Mouse (Mus musculus): Measurements from ENCODE around the gene Tbk1.

The Tbk1 gene

GRCm38 (mm10) chr10:121587371-121587840, 819 bp upstream of the Tbk1 start:
- no peak for DNase-seq (ENCODE audit: low spot score)

DNA sequence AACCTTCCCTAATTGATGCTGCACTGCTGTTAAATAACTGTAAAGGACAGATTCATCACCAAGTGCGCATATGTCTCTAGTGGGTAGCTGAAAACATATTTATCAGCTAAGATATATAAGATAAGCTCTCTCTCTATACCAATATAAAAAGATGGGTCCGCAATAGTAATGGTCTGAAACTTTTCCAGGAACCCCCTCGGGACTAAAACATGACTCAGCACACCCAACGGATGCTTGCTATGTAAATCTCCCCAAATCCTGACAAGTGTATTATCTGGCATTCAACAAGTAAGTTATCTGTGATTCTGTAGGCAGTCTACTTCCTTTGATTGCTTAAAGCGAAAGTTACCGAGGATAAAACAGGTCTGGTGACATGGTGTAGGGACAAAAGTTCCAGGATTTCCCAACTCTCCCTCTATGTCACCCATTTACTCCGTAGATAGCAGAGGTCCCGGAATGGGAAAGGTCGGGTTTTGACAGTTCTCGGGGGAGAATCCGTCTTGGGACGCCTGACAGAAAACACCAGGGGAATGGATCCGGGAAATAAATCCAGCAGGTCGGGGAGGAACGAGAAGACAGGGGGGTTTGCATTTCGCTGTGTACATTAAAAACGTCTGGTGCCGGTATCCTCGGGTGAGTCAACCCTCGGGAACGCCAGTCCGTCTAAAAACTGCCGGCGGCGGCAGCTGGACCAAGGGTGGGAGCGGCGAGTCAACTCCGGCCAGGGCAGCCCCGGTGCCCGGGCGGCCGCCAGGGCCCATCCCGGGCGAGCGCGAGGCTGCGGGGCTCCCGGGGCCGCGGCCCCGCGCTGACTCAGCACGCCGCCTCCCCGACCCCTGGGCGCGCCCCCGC, 570 bp downstream of the Tbk1 start:
- no peak for DNase-seq (ENCODE audit: low spot score)

DNA sequence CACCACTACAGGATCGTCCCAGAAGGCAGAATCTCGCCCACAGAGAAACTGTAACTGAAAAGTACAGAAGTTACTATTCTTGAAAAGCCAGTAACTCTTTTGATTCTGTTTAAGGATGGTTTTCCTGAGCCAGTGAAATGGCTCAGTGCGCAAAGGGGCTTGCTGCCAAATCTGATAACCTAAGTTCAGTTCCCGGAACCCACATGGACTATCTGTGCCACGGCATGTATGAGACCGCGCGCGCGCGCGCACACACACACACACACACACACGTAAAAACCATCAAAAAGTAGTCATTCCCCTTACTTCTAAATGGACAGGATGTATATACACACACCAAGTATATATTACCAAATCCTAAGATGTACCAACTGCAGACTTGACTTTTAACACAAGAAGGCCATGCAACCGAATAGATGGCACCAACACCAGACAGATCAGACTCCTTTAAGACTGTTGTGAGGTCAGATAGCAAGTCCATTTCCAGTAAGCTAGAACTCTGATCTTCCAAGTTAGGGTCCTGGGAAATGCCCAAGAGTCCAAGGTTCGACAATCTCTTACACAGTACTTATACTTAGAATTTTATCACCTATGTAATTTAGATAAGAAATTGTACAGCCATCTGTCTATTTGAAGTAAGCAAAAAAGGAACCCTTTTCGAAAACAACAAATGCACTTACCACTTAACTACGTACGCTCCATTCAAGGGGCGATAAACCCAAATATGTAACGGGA, 1.4 kb downstream of the Tbk1 start:
- DNase-seq (ENCODE audit: low spot score), result no peak

DNA sequence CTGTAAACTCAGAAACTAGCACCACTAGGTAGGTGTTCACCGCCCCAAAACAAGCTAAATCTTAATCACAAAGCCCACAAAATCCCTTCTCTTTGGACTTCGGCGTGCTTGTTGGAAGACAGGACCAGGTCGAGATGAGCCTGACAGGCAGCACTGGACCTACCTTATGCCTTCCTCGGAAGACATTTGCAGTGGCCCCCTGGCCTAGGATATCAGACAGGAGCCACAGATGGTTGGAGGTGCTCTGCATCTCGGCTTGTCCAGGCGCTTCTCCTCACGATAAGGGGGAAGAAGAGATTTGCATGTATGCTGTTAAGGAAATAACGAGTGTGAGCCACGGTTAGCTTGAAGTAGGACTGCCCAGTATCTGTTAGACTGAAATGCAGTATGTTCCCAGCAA, 2.6 kb downstream of the Tbk1 start:
- no peak for DNase-seq (ENCODE audit: low spot score)

DNA sequence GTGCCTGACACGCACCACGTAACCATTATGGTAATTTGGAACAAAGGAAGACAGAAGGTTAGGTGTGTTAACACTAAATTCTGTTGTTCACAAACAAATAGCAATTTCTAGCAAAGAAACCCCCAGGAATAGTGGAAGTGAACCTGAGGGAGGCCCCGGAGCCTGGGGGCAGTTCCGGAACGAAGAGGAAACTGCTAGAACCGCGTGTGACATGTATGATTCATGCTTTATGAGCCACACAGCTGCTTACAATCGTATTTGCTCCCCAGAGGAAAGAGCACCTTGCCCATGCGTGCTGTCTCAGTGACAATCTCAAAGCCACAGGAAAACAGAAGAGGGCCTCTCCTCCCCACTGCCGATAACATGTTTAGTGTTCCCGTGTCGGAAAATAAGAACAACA, 3.6 kb downstream of the Tbk1 start:
- DNase-seq (ENCODE audit: low spot score), result no peak

GRCm38 (mm10) chr10:121582287-121582686, 4.3 kb downstream of the Tbk1 start:
- no peak for DNase-seq (ENCODE audit: low spot score)

DNA sequence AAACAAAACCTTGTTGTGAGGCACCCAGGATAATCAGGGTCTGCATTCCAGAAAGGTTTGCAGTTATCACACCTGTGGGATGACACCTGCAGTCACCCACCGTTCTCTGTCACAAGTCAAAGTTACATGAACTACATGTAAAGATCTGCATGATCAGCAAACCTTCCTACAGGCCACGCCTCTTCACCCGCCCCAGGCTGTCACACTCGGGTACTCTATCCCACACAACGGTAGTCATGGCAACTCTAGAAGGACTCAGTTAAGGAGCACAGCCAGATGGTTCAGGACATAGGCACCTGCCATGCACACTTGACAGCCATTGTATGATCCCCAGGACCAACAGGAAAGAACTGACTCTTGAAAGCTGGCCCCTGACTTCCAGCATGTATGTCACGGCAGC, 5.2 kb downstream of the Tbk1 start:
- DNase-seq (ENCODE audit: low spot score), result no peak

GRCm38 (mm10) chr10:121580381-121580780, 6.2 kb downstream of the Tbk1 start:
- no peak for DNase-seq (ENCODE audit: low spot score)

GRCm38 (mm10) chr10:121576372-121576771, 10.2 kb downstream of the Tbk1 start:
- no peak for DNase-seq (ENCODE audit: low spot score)

DNA sequence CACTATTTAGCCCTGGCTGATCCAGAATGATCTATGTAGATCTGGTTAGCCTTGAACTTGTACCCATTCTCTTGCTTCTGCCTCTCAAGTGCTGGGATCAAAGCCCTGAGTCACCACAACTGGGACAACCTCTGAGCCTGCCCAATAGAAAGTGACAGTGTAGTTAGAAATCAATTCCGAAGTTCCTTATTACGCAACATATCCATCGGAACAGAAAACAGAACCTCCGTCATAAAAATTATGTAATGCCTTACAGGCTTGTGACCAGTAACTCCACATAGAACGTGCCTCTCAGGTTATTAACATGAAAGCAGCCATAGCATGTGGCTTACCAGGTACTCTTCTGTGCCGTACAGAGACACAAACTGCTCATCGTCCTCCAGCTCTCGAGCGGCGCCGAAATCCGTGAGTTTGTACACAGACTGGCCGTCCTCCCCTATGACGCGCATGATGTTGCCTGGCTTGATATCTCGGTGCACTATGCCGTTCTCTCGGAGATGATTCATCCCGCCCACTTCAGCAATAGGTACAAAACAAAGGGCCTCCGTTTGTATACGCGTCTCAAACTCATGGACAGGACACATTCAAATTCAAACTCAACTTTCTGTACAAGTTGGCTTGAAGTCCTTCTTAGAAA, 15.0 kb downstream of the Tbk1 start:
- DNase-seq (ENCODE audit: low spot score), result no peak

GRCm38 (mm10) chr10:121571031-121571430, 15.6 kb downstream of the Tbk1 start:
- DNase-seq (ENCODE audit: low spot score), result no peak

GRCm38 (mm10) chr10:121569796-121570195, 16.8 kb downstream of the Tbk1 start:
- no peak for DNase-seq (ENCODE audit: low spot score)

GRCm38 (mm10) chr10:121569001-121569589, 17.5 kb downstream of the Tbk1 start:
- DNase-seq (ENCODE audit: low spot score), result no peak

GRCm38 (mm10) chr10:121568534-121568933, 18.1 kb downstream of the Tbk1 start:
- no peak for DNase-seq (ENCODE audit: low spot score)

DNA sequence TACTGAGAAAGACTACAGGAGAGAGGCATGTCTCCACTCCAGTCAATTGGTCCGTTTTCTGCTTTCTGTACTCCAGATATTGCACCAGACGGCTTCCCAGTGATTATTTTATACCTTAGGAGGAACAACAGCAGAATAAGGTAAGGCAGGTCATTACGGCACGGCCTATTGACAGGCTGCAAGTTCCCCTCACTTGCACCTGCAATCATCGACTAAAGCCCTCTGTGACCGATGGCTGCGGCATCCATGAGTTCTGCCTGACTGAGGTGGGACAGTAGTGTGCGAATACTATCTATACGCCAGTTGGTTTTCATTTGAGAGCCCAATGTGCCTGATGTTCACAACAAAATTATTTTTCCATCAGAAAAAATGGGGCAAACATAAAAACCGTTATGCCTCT, 18.6 kb downstream of the Tbk1 start:
- DNase-seq (ENCODE audit: low spot score), result no peak

- DNase-seq (ENCODE audit: low spot score), result no peak
These were observed 22.1 kb downstream of the Tbk1 start for GRCm38 (mm10) chr10:121564447-121564846.

DNA sequence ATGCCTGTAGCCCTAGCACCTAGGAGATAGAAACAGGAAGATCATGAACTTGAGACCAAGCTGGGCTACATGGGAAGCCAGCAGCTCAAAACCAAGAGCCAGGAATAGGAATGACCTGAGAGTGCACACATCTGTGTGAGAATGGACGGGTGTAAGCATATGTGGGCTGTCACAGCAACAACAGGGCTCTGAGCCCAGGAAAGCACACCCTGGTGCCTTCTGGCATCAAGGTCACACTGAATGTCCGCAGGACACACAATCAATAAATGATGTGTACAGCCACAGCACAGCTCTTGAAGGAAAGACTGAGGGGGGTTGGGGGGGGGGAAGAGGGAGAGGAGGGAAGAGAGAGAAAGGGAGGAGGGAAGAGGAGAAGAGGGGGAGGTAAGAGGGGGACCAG, 28.4 kb downstream of the Tbk1 start:
- no peak for DNase-seq (ENCODE audit: low spot score)

DNA sequence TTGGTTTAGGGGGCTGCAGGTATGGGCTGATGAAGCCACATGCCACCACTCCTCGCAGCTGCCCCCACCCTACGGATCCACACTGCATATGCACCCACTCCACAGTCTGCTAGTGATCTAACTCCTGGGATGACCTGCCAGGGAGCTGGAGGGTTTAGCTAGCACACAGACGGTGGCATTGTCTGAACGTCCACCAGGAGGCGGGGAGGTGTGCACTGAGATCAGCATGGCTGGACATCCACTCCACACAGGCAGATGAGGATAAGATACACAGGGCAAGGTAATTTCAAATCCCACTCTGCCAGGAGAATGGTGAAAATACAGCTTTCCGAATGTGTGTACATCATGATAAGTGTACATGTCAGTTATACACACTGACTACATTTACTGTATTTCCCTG, 30.3 kb downstream of the Tbk1 start:
- no peak for DNase-seq (ENCODE audit: low spot score)

- no peak for DNase-seq (ENCODE audit: low spot score)
These were observed 36.3 kb downstream of the Tbk1 start for GRCm38 (mm10) chr10:121550334-121550733.

- no peak for DNase-seq (ENCODE audit: low spot score)
These were observed 36.9 kb downstream of the Tbk1 start for GRCm38 (mm10) chr10:121549670-121550069.

DNA sequence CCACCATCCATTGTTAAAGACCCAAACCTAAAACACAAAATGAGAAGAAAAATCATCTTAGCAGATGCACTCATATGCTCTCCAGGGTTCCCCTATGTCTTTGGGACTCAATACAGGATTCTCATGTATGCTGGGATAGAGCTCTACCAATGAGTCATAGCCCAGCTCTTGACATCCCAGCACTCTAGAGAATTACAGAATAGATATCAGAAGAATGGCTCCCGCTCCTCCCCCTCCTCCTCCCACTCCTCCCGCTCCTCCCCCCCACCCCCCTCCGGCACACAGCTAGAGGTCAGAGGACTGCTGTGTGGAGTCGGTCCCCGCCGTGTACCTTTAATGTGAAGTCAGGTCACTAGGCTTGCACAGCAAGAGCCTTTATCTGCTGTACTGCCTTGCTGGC, 39.4 kb downstream of the Tbk1 start:
- no peak for DNase-seq (ENCODE audit: low spot score)

- DNase-seq (ENCODE audit: low spot score), result no peak
These were observed 43.0 kb downstream of the Tbk1 start for GRCm38 (mm10) chr10:121543577-121543976.
